Mouse (Mus musculus) G1E (cell line): Measurements from ENCODE around the gene Znfx1.

Experiments
- CTCF ChIP-seq: IDR thresholded peaks from 2 replicates; pipeline ENCODE4 v1.5.1; 2012; ENCODE audit warnings: low read depth, low read length, inconsistent platforms, mixed read lengths
- GATA1 ChIP-seq: IDR thresholded peaks from 2 replicates; pipeline ENCODE4 v1.6.1; 2012; ENCODE audit warnings: borderline replicate concordance, low read length, inconsistent platforms, mixed read lengths
- GATA2 ChIP-seq: IDR thresholded peaks from 2 replicates; pipeline ENCODE4 v1.6.1; 2012; ENCODE audit warnings: low read depth, low read length, inconsistent platforms, borderline replicate concordance

- TF ChIP-seq GATA2 (no peak), CTCF (no peak), GATA1 (no peak)
Observed at GRCm38 (mm10) chr2:167094688-167095087, 31.9 kb upstream of the Znfx1 start.
